Mouse (Mus musculus) MN1 (cell line): ENCODE measurements around the gene Rpl10a.

Source experiments
- DNase-seq: peaks from one replicate; pipeline ENCODE4 v3.0.0-alpha.2; 2016; ENCODE audit warnings: low spot score

The Rpl10a gene

DNA sequence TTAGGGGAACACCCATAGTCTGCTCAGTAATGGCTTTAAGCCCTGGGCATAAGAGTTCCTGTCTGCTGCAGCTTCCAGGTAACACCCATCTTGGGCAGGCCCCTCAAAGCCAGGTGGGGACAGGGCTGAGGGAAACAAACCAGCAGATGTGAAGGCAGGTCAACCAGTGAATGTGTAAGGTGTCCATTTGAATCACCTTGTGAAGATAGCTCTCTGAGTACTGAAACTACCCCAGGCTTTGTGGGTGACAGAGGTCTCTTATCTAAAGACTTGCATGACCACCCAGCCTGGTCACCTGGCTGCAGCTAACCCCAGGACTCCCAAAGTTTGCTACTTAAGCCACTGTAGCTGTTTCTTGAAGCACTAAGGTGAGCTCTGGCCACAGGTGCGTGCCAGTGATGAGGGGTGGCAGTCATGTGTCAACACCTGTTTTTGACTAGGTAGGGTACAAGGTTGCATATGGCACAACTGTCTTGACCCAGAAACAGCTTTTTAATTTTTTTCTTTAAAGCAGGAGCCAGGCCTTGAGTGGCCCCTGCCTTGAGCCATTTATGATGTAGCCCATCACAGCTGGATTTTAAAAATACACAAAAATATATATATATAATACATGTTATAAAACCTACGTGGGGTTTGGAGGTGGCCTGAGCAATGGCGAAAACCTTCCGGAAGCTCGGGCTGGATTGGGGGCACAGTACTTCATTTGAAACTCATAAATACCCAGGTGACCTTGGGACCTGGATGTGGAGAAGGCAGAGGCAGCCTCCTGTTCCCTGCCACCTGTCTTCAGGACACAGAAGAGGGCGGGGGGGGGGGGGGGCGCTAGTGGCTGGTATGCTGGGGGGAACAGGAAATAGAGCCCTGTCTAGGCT lies 3.2 kb downstream of the Rpl10a start:
- no peak for DNase-seq

DNA sequence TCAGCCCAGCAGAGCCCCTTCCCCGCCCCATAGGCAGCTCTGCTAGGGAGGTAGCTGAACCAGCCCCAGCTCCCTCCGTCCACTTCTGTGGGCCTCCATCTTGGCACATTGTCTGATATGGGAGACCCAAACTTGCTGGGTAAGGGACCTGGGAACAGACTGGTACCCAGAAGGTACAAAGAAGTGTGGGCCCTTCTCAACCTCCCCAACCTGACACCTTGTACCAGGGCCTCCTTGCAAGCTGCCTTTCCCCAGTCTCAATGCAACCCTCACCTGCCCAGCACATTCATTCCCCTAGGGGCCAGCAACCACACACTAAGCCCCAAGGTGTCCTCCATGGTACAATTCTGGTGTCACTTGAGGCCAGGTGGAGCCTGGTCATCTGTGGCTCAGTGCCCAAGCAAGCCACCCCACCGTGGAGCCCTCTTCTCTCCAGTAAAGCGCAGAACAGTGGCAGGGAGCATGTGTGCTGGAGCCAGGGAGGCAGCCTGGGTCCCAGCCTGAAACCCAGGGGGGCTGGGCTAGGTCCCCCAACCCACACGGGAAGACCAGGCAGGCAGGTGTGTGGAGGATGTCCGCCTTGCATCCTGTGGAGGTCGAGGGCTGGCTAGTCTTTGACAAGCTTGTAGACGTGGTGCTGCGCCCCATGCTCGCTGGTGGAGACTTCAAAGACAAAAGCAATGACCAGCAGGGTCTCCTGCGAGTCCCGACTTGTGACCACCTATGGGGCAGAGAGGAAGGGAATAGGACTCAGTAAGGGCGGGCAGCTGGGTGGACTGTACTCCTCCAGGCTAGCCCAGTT lies 4.0 kb downstream of the Rpl10a start:
- no peak for DNase-seq

- no peak for DNase-seq
Measured at GRCm38 (mm10) chr17:28332915-28333546, 4.8 kb downstream of the Rpl10a start.

GRCm38 (mm10) chr17:28335267-28335666 lies 7.0 kb downstream of the Rpl10a start:
- no peak for DNase-seq

DNA sequence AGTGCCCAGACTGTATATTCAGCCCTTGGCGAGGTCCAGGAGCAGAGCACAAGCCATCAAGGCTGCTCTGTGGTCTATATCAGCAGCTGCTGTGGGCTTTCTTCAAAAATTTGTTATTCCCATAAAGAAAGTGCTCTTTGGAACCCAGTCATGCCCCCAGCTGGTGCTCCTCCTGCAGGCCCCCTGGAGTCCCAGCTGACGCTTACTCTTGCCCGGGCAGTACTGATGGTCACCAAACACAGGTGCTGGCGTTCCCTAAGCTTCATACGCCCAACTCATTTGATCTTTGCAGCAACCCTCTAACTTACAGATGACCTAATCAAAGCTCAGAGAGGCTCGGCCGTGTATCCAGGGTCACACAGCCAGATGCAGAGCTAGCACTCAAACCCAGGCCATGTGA lies 9.3 kb downstream of the Rpl10a start:
- DNase-seq: no peak

- no peak for DNase-seq
Measured at GRCm38 (mm10) chr17:28340578-28340977, 12.3 kb downstream of the Rpl10a start.

DNA sequence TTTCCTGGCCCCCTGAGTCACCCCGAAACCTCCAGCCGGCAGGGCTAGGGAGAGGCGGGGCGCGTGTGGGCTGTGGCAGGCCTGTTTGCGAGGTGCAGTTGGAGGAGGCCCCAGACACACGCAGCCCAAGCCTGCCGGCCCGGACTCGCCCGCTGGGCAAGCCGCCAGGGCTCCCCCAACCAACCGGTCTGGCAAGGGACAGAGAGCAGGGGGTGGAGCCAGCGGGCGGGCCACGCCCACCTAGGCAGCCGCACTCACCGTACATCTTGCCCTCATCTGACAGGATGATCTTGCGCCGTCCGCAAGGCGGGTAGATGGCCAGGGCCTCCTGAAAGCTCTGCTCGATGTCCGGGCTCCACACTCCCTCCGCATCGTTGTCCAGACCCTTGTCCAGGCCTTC lies 12.8 kb downstream of the Rpl10a start:
- peak; percentile 91 for DNase-seq

DNA sequence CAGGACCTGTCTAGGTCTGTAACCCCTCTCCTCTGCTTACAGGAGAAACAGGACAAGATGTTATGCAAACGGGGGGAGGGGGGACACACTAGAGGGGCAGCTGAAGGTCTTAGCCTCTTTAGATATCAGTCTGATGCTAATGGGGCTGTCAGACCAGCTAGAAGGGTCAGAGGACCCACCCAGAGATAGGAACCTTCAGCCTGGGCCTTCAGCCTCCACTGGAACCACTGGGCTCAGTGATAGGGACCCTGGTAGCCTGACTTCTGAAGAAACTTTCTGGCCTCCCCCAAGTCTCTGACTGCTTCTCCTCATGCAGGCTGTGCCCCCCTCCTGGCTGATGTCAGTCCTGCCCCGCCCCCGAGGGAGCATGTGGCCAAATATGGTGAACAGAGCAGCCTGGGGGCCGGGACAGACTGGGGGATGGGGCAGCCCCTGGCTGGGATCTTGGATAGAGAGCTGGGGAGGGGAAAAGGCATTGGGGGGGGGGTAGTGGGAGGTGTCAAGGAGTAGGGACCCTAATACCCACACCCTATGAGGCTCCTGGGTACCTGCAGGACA lies 15.9 kb downstream of the Rpl10a start:
- DNase-seq: no peak

DNA sequence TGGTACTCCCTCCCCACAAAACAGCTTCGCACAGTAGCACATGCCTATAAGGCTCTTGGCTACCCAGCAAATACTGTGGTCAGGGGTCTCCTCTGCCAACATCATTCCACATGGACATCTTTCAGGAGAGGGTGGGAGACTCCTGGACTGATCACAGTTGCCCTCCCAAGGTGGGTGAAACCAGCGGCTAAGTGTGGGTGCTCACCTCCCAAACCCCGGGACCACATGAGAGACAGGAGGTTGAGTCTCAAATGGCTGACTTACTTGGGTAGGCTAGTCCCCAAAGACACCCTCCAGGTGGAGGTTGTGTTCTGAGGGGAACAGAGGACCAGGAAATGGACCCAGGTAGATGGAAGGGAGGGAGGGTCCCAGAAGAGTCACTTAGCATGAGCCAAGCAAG lies 16.4 kb downstream of the Rpl10a start:
- no peak for DNase-seq

GRCm38 (mm10) chr17:28345271-28345721 lies 17.0 kb downstream of the Rpl10a start:
- DNase-seq: peak; percentile 77

DNA sequence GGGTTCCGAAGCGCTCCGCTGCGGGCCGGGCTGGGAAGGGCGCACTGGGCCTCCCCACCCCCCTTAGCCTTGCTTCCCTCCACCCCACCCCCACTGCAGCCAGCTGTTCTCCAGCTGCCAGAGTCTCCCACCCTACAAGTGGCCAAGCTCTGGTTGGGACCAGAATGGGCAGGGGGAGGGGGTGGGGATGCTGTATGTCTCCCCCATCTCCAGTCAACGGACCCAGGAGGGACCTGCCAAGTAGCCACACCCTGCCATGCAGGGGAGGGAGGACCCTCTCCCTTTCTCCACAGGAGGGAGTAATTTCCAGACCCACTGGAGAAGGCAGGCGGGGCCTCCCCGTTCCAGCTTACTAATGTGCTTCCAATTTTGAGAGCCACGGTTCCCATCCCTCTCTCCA lies 17.6 kb downstream of the Rpl10a start:
- DNase-seq: peak; percentile 70

GRCm38 (mm10) chr17:28347327-28347726 lies 19.1 kb downstream of the Rpl10a start:
- no peak for DNase-seq

GRCm38 (mm10) chr17:28348211-28348610 lies 19.9 kb downstream of the Rpl10a start:
- DNase-seq: no peak

- no peak for DNase-seq
Measured at GRCm38 (mm10) chr17:28349264-28349880, 21.1 kb downstream of the Rpl10a start.

DNA sequence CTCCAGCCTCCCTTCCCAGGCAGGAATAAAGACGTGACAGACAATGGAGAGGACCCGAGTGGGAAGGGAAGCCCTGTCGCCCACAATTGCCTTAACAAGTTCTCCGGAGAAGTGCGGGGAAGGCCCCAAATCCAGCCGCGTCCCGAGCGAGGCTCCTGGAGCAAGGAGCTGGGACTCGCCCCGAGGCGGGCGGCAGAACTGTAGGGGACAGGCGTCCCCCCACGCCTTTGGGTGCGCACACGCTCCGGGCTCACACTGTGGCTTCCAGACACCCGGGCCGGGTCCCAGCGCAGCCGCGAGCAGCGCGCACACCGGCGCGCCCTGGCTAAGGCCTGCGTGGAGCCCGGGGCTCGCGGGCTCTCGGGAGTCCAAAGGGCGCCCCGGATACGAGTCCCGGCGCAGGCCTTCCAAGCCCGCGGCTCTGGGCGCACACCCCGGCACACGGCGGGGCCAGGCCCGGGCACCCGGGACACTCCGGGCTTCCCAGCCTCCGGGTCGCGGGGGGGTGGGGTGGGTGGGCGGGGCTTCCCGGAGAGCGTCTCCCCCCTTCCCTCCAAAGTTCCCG lies 21.7 kb downstream of the Rpl10a start:
- peak; percentile 55 for DNase-seq

DNA sequence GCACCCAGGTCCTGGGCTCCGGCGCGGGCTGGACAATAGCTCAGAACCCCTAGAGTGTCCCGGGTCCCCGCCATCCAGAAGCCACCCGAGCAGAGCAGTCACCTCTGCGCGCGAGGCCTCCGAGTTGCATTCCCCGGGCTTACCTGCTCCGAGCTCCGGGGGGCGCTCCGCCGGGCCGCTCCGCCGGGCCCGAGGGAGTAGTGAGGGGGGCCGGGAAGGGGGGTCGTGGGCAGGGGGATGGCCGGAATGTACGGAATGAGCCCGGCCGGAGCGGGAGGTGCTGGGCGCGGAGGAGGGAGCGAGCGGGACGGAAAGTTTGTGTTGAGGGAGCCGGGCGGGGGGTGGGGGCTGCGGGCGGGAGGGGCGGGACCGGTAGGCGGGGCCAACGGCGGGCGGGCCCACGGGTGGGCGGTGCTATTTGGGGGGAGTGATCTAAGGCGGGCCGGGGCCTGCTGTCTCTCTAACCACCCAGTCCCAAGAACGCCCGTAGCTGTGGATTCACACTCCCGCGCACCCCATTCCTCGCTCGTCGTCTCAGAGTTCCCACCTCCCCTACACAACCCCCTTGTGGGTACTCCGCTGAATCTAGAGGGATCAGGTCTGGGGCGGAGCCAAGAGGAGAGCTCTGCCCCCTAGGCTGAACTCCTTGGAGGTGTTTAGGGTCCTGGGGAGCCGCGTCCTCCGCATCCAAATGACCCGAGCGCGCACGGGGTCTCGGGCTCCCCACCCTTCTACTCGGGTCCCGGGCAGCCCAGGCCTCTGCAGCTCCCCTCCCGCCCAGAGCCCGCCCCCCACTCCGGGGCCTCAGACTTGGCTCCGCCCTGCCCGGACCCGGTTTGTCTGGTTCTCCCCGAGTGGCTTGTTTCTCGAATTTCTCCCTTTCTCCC lies 22.4 kb downstream of the Rpl10a start, which contains the start of gene Tead3:
Tead3 (minus strand) TSS at position 352 of the 887 bp plus-strand sequence.
- peak; percentile 79 for DNase-seq

DNA sequence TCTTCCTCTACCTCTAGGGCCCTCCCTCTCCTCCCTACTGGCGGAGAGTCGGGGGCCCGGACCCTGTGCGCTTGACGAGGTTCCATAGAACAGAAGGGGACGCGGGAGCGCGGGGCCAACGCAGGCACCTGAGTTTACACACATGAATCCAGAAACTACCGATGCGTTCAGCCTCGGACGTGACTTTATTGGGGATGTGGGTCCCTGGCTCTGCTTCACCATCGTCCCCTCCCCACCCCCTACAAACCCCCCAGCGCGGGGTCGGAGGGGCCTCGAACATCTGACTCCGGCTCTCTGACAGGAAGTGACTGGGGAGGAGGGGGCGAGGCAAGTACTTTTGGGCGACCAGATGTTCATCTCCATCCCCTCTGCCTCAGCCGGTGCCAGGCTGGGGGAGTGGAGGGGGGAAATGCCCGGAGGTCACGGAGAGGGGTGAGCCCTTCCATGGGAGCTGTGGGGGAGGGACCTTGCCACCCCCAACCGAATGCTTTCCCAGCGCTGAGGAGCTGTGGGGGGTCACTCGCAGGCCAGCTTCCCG lies 23.2 kb downstream of the Rpl10a start:
- DNase-seq: no peak

DNA sequence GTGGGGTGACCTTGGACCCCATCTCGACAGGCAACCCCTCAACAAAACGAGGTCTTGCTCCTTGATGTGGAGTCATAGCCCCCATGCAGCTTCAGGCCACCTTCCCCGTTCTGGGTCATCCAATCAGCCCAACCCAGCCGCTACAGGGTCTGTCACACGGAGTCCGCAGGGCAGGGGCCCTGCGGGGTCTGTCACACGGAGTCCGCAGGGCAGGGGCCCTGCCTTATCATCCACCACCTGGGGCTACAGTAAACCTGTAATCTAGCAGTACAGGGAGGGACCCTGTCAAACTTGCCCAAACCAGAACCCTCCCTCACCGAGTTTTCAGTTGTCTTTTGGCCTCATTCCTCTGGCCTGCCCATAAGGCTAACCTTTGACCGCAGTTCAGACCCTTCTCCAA lies 23.7 kb downstream of the Rpl10a start:
- DNase-seq: no peak

DNA sequence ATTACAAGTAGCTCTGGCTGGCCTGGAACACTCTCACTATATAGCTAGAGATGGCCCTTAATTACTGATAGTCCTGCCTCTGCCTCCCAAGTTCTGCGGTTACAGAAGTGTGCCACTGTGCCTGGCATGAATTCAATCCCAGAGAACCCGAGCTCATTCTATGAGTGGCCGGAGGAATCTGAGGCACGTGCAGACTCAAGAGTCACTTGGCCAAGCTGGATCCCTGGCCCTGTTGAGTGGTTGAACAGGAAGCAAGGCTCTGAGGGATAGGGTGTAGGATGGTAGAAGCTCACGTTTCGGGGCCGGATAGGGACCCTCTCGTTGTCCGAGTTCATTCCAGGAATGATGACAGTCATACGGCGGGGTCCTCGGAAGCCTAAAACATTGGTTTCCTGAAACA lies 27.6 kb downstream of the Rpl10a start:
- DNase-seq: no peak
